Mouse (Mus musculus) thymus, adult 2 months (tissue): ENCODE data around the gene Fut7. TPM values are rescaled to one million over a fixed set of nuclear protein-coding genes. Genes with fewer than 3 reads are reported as not detected.
"Not testable (repeated sequence)": the region's sequence is repeated elsewhere in the genome, so short reads cannot be mapped to it uniquely, and the experiment has no call there.

ENCODE experiments used
- DNase-seq: peaks from one replicate; pipeline ENCODE4 v3.0.0; 2021
- H3K27ac ChIP-seq: fragments of 200-500 bp; 2 replicates; pipeline ENCODE4 v1.5.1; 2012; ENCODE audit warnings: low read length, control low read depth; ENCODE audit not compliant: control insufficient read depth, insufficient read depth
- H3K27me3 ChIP-seq: fragments of 200-500 bp; 2 replicates; pipeline ENCODE4 v1.6.1; 2012; ENCODE audit warnings: mild to moderate bottlenecking, low read length, moderate library complexity, mixed read lengths; ENCODE audit not compliant: control insufficient read depth, insufficient read depth
- H3K36me3 ChIP-seq: fragments of 200-500 bp; 2 replicates; pipeline ENCODE4 v1.6.1; 2012; ENCODE audit warnings: mild to moderate bottlenecking, low read length, moderate library complexity; ENCODE audit not compliant: control insufficient read depth, insufficient read depth
- H3K4me1 ChIP-seq: fragments of 200-500 bp; replicated peaks from 2 replicates; pipeline ENCODE4 v1.6.1; 2012; ENCODE audit warnings: low read length; ENCODE audit not compliant: control insufficient read depth, insufficient read depth
- H3K4me3 ChIP-seq: fragments of 200-500 bp; 2 replicates; pipeline ENCODE4 v1.5.1; 2012; ENCODE audit warnings: mild to moderate bottlenecking, low read length, control low read depth, moderate library complexity; ENCODE audit not compliant: control insufficient read depth, insufficient read depth
- CTCF ChIP-seq: fragments of 200-500 bp; IDR thresholded peaks from 2 replicates; pipeline ENCODE4 v1.5.1; 2012; ENCODE audit warnings: mild to moderate bottlenecking, control low read depth, low read length, moderate library complexity, borderline replicate concordance; ENCODE audit not compliant: control insufficient read depth, poor library complexity, insufficient read depth; ENCODE audit errors: extremely low read depth
- POLR2A ChIP-seq: fragments of 200-500 bp; IDR thresholded peaks from 2 replicates; pipeline ENCODE4 v1.6.1; 2012; ENCODE audit warnings: mild to moderate bottlenecking, low read length, control low read depth, moderate library complexity; ENCODE audit not compliant: control insufficient read depth, poor library complexity, insufficient read depth; ENCODE audit errors: extremely low read depth
- WGBS: fragments of 180-500 bp; shearing (Covaris S2); methylation state at CpG from one replicate; pipeline ENCODE4 v1.1.7; 2018; 5-methylcytosine and 5-hydroxymethylcytosine counted together
- polyA plus RNA-seq: library from polyadenylated mRNA; depleted of rRNA; stranded (reverse); fragments of >200 nt; gene quantifications from 2 replicates; pipeline ENCODE4 v1.2.3, GENCODE M21; 2012

Fut7 gene
- polyA plus RNA-seq, 1 experiment: 2.0 TPM

DNA sequence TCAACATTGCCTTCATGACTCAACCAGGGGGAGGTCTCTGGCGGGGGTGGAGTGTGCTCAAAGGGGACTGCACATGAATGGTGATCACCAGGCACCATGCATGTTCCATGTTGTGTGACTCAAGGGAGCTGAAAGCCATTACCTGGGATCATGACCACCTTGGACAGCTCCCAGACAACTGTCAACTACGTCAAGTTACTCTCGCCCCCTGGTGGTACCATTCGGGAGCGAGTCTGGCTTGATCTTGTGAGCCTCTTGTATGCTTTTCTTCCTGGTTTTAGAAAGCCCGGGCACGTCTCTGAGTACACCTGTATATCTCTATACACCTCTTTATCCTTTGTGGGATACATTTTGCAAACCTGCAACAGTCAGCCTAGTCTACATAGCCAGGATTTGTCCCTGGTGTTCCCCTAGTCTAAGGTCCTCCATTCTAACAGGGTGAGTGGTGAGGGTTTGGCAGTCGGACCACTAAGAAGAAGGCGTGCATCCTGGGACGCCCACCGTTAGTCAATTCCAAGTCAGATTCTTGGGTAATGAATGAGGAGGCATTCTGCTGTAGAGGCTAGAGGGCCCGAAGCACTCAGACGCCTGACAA, 20.6 kb upstream of the Fut7 start:
- Histone ChIP-seq H3K4me3 (peak overlapping the region; percentile 38), H3K36me3 (no peaks in the 10 kb centered on the region)
- no peak for TF ChIP-seq POLR2A
- peak; percentile 59; the same call in 1 of the 2 replicates for TF ChIP-seq CTCF

DNA sequence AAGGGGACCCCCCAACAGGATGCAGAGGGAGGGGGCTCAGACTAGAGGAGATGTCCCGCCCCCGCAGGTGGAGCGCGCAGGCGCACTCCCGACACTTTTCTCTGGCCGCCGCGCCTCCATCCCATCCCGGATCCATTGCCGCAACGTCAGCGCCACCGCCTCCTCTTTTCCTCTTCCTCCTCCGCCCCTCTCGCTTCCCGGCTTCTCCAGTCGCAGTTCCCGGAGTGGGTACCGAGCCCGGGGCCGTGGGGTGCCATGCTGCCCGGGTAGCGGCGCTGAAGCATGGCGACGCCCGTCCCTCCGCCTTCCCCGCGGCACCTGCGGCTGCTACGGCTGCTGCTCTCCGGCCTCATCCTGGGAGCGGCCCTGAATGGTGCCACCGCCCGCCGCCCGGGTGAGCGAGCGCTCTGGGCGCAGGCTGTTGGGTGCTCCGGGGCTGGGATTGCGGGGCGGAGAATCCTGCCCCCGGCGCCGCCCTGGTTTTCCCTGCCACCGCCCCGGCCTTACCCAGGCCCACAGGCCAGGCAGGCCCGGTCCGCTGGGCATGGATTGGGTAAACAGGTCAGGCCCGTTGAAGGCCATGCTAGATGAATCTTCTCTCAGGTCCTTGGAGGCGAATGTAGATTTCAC, 20.0 kb upstream of the Fut7 start:
- no peak overlapping the region for H3K27ac ChIP-seq
- H3K4me1 ChIP-seq: peaks cover 14% of the 10 kb centered on the region
- H3K4me3 ChIP-seq: peak overlapping the region; percentile 38
- peaks cover 18% of the 10 kb centered on the region; the same call in 1 of the 2 replicates for H3K27me3 ChIP-seq
- TF ChIP-seq CTCF: no peak
- TF ChIP-seq POLR2A: no peak
- 8% methylated on average over 54 of the region's 54 CpGs for WGBS
- H3K36me3 ChIP-seq: no peaks in the 10 kb centered on the region
- peak; percentile 47 for DNase-seq

More for the DNA sequence above, 20.6 kb upstream of the Fut7 start:
- Histone ChIP-seq H3K27me3 (peaks cover 18% of the 10 kb centered on the region; the same call in 1 of the 2 replicates), H3K4me1 (peaks cover 14% of the 10 kb centered on the region), H3K27ac (no peak overlapping the region)
- DNase-seq: peak; percentile 84
- 2% methylated on average over 13 of the region's 13 CpGs for WGBS

DNA sequence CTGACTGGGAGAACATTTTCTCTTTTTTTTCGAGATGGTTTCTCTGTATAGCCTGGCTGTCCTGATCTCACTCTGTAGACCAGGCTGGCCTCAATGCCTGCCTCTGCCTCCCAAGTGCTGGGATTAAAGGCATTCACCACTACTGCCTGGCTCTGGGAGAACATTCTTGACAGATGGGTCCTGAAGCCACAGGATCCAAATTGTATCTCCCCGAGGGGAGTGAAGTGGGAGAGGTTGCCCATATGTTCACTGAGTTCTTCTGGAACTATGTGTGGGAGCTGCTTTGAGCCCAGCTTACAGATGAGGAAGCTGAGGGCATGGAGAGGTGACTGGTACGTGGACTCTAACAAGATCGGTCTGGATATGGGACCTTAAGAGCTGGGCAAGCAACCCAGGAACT, 19.1 kb upstream of the Fut7 start:
- 92% methylated on average over 4 of the region's 4 CpGs for WGBS
- H3K4me3 ChIP-seq: no peak overlapping the region
- peaks cover 18% of the 10 kb centered on the region; the same call in 1 of the 2 replicates for H3K27me3 ChIP-seq
- TF ChIP-seq CTCF (no peak), POLR2A (no peak)
- DNase-seq: no peak
- no peak overlapping the region for H3K27ac ChIP-seq
- peaks cover 14% of the 10 kb centered on the region for H3K4me1 ChIP-seq
- no peaks in the 10 kb centered on the region for H3K36me3 ChIP-seq

DNA sequence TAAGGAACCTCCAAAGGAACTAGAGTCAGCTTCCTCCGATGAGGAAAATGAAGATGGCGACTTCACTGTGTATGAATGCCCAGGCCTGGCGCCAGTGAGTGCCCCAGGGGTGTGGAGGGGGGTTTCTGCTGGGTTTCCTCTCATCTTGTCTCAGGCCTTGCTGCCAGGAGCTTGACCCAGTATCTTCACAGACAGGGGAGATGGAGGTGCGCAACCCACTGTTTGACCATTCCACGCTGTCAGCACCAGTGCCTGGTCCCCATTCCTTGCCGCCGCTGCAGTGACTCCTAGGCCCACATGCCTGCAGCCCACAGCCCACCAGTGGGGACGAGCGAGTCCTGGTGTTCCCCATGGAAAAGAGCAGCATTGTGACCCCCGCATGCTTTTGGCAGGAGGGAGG, 14.2 kb upstream of the Fut7 start:
- peaks cover 3% of the 10 kb centered on the region; the same call in 1 of the 2 replicates for H3K27me3 ChIP-seq
- no peak overlapping the region for H3K27ac ChIP-seq
- no peak for DNase-seq
- TF ChIP-seq POLR2A (no peak), CTCF (no peak)
- WGBS: 94% methylated on average over 10 of the region's 10 CpGs
- no peaks in the 10 kb centered on the region for H3K4me1 ChIP-seq
- no peaks in the 10 kb centered on the region for H3K36me3 ChIP-seq
- no peak overlapping the region for H3K4me3 ChIP-seq

DNA sequence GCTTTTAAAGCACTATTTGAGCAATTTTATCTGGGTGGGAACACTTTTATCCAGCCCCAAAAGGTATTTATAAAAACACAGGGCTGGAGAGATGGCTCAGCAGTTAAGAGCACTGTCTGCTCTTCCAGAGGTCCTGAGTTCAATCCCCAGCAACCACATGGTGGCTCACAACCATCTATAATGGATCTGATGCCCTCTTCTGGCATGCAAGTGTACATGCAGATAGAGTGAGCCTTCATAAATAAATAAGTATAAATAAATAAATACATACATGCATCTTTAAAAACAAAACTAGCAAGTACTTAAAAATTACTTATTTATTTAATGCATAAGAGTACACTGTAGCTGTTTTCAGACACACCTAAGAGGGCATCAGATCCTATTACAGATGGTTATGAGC, 9.6 kb upstream of the Fut7 start:
- H3K4me3 ChIP-seq, H3K4me1 ChIP-seq, DNase-seq, H3K27ac ChIP-seq, H3K27me3 ChIP-seq, H3K36me3 ChIP-seq: not testable (repeated sequence)

DNA sequence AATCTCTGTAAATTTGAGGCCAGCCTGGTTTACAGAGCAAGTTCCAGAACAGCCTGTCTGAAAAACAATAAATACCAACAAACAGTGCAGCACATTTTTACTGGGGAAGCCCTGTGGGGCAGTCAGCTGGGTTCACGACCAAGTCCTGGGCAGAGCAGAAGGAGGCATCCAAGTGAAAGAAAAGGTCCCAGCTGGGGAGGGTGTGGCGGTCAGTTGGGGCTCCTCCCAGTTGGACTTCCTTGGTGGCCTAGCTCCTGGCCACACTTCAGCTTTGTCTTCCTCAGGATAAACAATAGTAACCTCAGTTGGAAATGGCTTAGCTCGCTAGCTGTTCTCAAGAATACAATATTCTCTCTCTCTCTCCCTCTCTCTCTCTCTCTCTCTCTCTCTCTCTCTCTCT, 5.6 kb upstream of the Fut7 start:
- no peak for TF ChIP-seq CTCF
- TF ChIP-seq POLR2A: no peak
- Histone ChIP-seq H3K36me3 (no peaks in the 10 kb centered on the region), H3K27ac (no peak overlapping the region), H3K27me3 (no peaks in the 10 kb centered on the region), H3K4me3 (no peak overlapping the region), H3K4me1 (peaks cover 4% of the 10 kb centered on the region)
- 72% methylated on average over 3 of the region's 3 CpGs for whole genome bisulfite sequencing
- no peak for DNase-seq

DNA sequence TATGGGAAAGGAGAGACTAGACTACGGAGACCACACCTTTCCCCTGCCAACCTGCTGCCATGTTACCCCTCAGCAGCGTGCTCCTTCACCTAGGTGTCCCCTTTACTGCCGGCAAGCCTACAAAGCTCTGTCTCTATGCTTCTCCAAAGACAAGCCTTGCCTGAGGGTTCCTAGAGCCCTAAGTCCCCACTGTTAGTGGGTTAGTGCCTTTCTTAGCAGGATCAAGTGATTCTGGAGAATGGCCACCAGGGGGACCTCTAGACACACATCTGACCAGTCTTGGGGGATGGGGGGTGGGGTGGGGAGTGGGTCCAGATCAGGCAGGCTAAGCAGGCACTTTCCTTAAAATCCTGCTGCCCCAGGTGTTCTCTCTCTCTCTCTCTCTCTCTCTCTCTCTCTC, 1.2 kb upstream of the Fut7 start:
- peak; percentile 49 for DNase-seq
- WGBS: 31% methylated on average over 3 of the region's 3 CpGs
- Histone ChIP-seq H3K36me3 (no peaks in the 10 kb centered on the region), H3K27ac (no peak overlapping the region), H3K27me3 (no peaks in the 10 kb centered on the region), H3K4me3 (no peak overlapping the region), H3K4me1 (peaks cover 25% of the 10 kb centered on the region)
- TF ChIP-seq CTCF (0 out of 2 replicates have a peak, but pooled peaks have one; percentile 40), POLR2A (no peak)
